ENCODE assay signal across 16 mouse cellular contexts in the genomic region with DNA sequence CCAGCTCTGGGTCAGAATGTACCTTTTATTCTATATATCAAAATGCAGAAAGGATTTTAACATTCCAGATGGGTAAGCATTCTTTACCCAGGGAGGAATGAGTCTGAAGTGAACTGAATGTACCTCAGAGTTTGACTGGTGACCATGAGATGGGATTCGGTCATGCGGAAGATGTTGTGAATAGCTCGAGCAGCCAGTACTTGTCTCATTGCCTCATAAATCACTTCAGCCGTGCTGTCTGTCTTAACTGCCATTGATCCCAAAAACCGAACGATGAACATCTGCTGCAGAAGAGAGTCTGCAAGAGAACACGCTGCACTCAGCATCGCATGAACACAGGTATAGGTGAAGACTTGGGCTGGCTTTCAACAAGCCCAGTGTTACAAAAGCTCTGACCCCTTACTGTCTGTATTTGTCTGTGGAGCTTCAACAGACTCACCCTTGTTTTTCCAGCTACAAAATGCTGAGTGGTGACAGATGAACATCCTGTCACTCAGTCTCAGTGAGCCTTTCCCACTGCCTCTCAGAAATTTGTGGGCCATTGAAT. TPM values are rescaled to one million over a fixed set of nuclear protein-coding genes. Genes with fewer than 3 reads are reported as not detected.
DNase-seq lines count a peak whose midpoint lies in the region; ATAC-seq and TF ChIP-seq lines count a peak whose summit lies in the region.
"Had no signal": no experiment of that assay in that cellular context is flagged by ENCODE, and none has a peak within 500 bp of the region (broad histone marks: within the 10 kb centered on the region; RNA-seq: fewer than 3 reads in every experiment).

No protein-coding gene starts in this region.

- TF ChIP-seq CTCF in cerebellum, adult 2 months (IDR thresholded peaks at IDR 0.05; ENCODE audit: borderline replicate concordance, insufficient read depth, low read depth, low read length): no peak
- no peak for TF ChIP-seq CTCF in kidney, adult 2 months (conservative IDR thresholded peaks at IDR 0.05; ENCODE audit: insufficient read depth, insufficient read length, low read depth, low read length)

- no peak overlapping the region for H3K9ac ChIP-seq in forebrain, embryonic 15.5 days (replicated peaks)
- H3K9ac ChIP-seq in neural tube, embryonic 13.5 days: no peak overlapping the region
- H3K9ac ChIP-seq: liver, embryonic 14.5 days had no signal

- no peaks in the 10 kb centered on the region for H3K27me3 ChIP-seq in cerebellum, adult 2 months (ENCODE audit: control insufficient read depth, insufficient read depth, low read length)
- H3K27me3 ChIP-seq in kidney, adult 2 months (replicated peaks; ENCODE audit: control insufficient read depth, insufficient read depth, low read length): no peaks in the 10 kb centered on the region
- H3K27me3 ChIP-seq in forebrain, embryonic 15.5 days: no peaks in the 10 kb centered on the region
- H3K27me3 ChIP-seq in neural tube, embryonic 13.5 days: no peaks in the 10 kb centered on the region

- TF ChIP-seq POLR2A in cerebellum, adult 2 months (IDR thresholded peaks at IDR 0.05; ENCODE audit: borderline replicate concordance, insufficient read depth, low read length): no peak
- TF ChIP-seq POLR2A in kidney, adult 2 months (IDR thresholded peaks at IDR 0.05; ENCODE audit: low read depth, low read length): no peak

- DNase-seq in cerebellum, adult 2 months: peak; percentile 17 to 32
- no peak for DNase-seq in cerebellum, postnatal 14 days
- peak; percentile 3 for DNase-seq in kidney, postnatal 10 days
- DNase-seq in kidney, adult 2 months: no peak
- DNase-seq in urinary bladder, postnatal 25 days (ENCODE audit: low spot score): no peak
- DNase-seq in kidney, postnatal 14 days: no peak
- DNase-seq: adrenal gland, postnatal 14 days; cerebellum, postnatal 25 days; kidney, adult 8-10 months; lung, postnatal 10 days; right cerebral cortex, postnatal 4 days; thymus, adult 18-20 months had no signal

- H3K27ac ChIP-seq in cerebellum, adult 2 months (ENCODE audit: insufficient read depth, low read length): peak overlapping the region; percentile 48; the same call in 1 of the 2 replicates
- no peak overlapping the region for H3K27ac ChIP-seq in kidney, adult 2 months (ENCODE audit: insufficient read depth, low read depth, low read length)
- H3K27ac ChIP-seq in forebrain, embryonic 15.5 days (replicated peaks): 0 out of 2 replicates have a peak overlapping the region, but pooled peaks have one; percentile 3
- H3K27ac ChIP-seq in neural tube, embryonic 13.5 days (replicated peaks): no peak overlapping the region
- H3K27ac ChIP-seq: limb, embryonic 10.5 days; liver, embryonic 14.5 days had no signal

- peaks cover 6% of the 10 kb centered on the region for H3K36me3 ChIP-seq in kidney, adult 2 months (ENCODE audit: control insufficient read depth, insufficient read depth, low read length)
- H3K36me3 ChIP-seq in forebrain, embryonic 15.5 days: peaks cover 36% of the 10 kb centered on the region
- peaks cover 82% of the 10 kb centered on the region for H3K36me3 ChIP-seq in neural tube, embryonic 13.5 days

- H3K9me3 ChIP-seq in forebrain, embryonic 15.5 days: no peaks in the 10 kb centered on the region
- H3K9me3 ChIP-seq in neural tube, embryonic 13.5 days: no peaks in the 10 kb centered on the region
- H3K9me3 ChIP-seq: limb, embryonic 10.5 days had no signal

- H3K4me3 ChIP-seq in cerebellum, adult 2 months (replicated peaks; ENCODE audit: insufficient read depth, low read depth, low read length): no peak overlapping the region
- H3K4me3 ChIP-seq in kidney, adult 2 months (ENCODE audit: insufficient read depth, low read depth, low read length): no peak overlapping the region
- no peak overlapping the region for H3K4me3 ChIP-seq in forebrain, embryonic 15.5 days
- no peak overlapping the region for H3K4me3 ChIP-seq in neural tube, embryonic 13.5 days
- H3K4me3 ChIP-seq: limb, embryonic 10.5 days had no signal

- no peak for ATAC-seq in forebrain, embryonic 15.5 days (replicated peaks)
- ATAC-seq in neural tube, embryonic 13.5 days (ENCODE audit: low read depth): peak; percentile 55

- peaks cover 11% of the 10 kb centered on the region for H3K4me1 ChIP-seq in cerebellum, adult 2 months (ENCODE audit: control insufficient read depth, insufficient read depth, low read length)
- no peaks in the 10 kb centered on the region for H3K4me1 ChIP-seq in kidney, adult 2 months (ENCODE audit: control insufficient read depth, insufficient read depth, low read length)
- H3K4me1 ChIP-seq in forebrain, embryonic 15.5 days: 0 out of 2 replicates have a peak, but pooled peaks cover 3% of the 10 kb centered on the region
- peaks cover 13% of the 10 kb centered on the region for H3K4me1 ChIP-seq in neural tube, embryonic 13.5 days (replicated peaks)
- H3K4me1 ChIP-seq: limb, embryonic 10.5 days had no signal

- no peak overlapping the region for H3K4me2 ChIP-seq in forebrain, embryonic 15.5 days (replicated peaks)
- no peak overlapping the region for H3K4me2 ChIP-seq in neural tube, embryonic 13.5 days

- WGBS in cerebellum, adult 2 months: 66% methylated on average over 8 of the region's 8 CpGs
- WGBS in kidney, adult 2 months: 59% methylated on average over 8 of the region's 8 CpGs
- WGBS in forebrain, embryonic 15.5 days: 38% methylated on average over 8 of the region's 8 CpGs
- WGBS in neural tube, embryonic 13.5 days: 24% methylated on average over 8 of the region's 8 CpGs

RNA-seq across cellular contexts. Expression of gene Appl2, which starts 42.8 kb away (rescaled TPM):
- polyA plus RNA-seq in cerebellum, adult 2 months (2012; rRNA removed): 307 and 318 TPM in 2 replicates
- 17.7 and 18.7 TPM in 2 replicates for polyA plus RNA-seq in kidney, adult 2 months (2012; rRNA removed)
- 35.4 and 37.8 TPM in 2 replicates for polyA plus RNA-seq in forebrain, embryonic 15.5 days (2015; fragmentation: Nextera tagmentation; extraction: Ambion mirVana)
- 42.7 and 51.0 TPM in 2 replicates for polyA plus RNA-seq in neural tube, embryonic 13.5 days (2015; fragmentation: Nextera tagmentation; extraction: Ambion mirVana)

Comparison
In these comparisons a context has a peak if more than half of its experiments do, and no peak if none do; other contexts are left out.
1. DNase-seq: peak in cerebellum, adult 2 months (2 of 2) and kidney, postnatal 10 days (single experiment); none in cerebellum, postnatal 14 days (0 of 2), kidney, adult 2 months (single experiment), urinary bladder, postnatal 25 days (single experiment) and kidney, postnatal 14 days (single experiment).
2. H3K27ac ChIP-seq: peak in cerebellum, adult 2 months (single experiment) and forebrain, embryonic 15.5 days (single experiment); none in kidney, adult 2 months (single experiment) and neural tube, embryonic 13.5 days (single experiment).